Mouse (Mus musculus) splenic B cell, adult 2 months (primary cell): ENCODE results near the gene Evpl.
A peak's percentile ranks its signal among the peaks of the same experiment; 100 is the strongest.
"Not testable (repeated sequence)": the region's sequence is repeated elsewhere in the genome, so short reads cannot be mapped to it uniquely, and the experiment has no call there.

ENCODE experiments used
- DNase-seq: peaks from one replicate; pipeline ENCODE4 v3.0.0-alpha.2; 2011; ENCODE audit warnings: low read depth, low spot score
- H3K27me3 ChIP-seq: 2 replicates; pipeline ENCODE4 v1.6.1; 2012; ENCODE audit warnings: mild to moderate bottlenecking, low read length, moderate library complexity, mixed read lengths; ENCODE audit not compliant: control insufficient read depth, poor library complexity, insufficient read depth, severe bottlenecking
- H3K36me3 ChIP-seq: 2 replicates; pipeline ENCODE4 v1.6.1; 2012; ENCODE audit warnings: mild to moderate bottlenecking, low read length, moderate library complexity, mixed read lengths; ENCODE audit not compliant: control insufficient read depth, poor library complexity, insufficient read depth, severe bottlenecking

Gene Evpl

DNA sequence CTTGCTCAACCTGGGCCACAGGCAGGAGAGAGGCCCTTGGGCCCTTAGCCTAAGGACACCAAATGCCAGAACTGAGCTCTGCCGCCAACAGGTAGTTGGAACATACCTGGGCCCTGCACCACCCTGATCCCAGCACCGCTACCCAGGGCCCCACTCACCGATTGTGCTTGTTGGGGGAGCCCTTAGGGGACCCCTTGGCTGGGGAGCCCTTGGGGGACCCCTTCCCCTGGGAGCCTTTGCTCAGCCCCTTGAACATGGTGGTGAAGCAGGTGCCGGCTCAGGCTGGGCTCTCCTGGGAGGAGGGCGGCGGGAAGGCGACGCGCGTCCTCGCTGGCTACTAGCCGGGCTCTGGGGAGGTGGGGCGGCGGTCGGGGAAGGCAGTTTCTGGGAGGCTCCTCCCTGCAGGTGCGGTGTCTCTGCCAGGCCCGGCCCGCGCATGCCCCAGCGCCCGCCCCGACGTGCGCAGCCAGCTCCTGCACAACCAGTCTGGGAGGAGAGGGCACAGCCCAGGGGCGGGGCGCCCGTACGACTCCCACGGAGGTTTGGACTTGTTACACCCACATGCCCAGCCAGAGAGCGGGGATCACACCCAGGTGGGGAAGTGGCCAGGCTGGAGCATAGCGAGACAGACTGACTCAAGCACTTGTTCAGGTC lies at the start of gene Evpl:
Gene Evpl (minus strand): TSS at position 336 of the 654 bp plus-strand sequence.
- DNase-seq, result peak; percentile 38
- Histone ChIP-seq H3K36me3 (no peaks in the 10 kb centered on the region), H3K27me3 (no peaks in the 10 kb centered on the region)

DNA sequence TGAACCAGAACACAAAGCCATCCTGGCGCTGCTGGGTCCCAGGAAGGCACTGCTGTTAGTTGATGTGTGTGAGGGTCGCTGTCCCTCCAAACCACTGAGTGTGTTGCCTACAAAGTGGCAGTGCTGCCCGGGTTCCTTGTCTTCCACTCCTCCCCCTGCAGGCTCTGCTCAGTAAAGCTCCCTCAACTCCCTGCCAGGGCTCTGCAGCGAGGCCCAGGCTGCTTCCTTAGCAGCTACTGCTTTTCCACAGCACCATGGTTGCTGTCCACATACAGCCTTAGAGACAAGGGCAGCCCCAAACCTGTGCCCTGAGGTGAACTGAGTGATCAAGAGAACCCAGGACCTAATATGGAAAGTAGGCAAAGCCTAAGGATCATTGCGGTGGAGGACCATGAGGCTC lies 49.5 kb upstream of the Evpl start:
- H3K27me3 ChIP-seq, result no peaks in the 10 kb centered on the region
- DNase-seq, result no peak
- peaks cover 5% of the 10 kb centered on the region for H3K36me3 ChIP-seq

DNA sequence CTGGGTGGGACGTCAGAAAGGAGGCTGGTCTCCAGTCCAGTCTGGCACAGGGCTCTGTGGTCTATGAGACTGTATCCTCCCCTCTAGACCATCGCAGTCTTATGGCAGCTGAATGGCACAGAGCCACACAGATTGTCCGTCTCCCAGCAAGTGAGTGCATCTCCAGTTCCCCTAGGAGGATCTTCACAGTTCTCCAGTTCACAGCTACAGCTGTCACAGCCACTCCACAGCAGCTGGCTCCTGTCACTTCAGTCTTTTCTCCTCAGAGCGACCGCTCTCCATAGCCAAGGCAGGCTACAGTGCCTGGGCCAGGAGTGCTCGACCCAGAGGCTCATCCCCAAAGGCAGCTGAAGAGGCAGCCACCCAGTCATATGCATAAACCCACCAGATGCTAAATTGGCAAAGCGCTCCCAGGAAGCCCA lies 47.9 kb upstream of the Evpl start:
- no peak for DNase-seq
- Histone ChIP-seq H3K36me3 (peaks cover 3% of the 10 kb centered on the region), H3K27me3 (no peaks in the 10 kb centered on the region)

DNA sequence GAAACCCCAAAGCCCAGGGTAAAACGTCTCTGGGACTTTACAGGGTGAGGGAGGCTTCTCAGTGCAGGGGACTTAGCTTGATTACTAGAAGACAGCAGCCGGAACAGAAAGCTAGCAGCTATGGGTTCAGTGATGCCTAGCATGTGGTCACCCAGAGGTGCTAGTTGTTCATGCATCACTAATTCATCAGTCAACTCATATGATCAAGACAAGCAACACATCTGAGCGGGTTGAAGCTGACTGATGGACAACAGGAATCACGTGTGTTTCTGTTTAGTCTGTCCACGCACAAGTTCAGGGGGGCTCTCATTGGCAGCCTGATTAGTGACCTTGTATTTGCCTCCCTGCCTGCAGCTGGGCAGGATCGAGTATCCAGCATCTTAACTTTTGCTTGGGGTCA lies 46.1 kb upstream of the Evpl start:
- no peaks in the 10 kb centered on the region for H3K27me3 ChIP-seq
- peak; percentile 71 for DNase-seq
- H3K36me3 ChIP-seq, result no peaks in the 10 kb centered on the region

DNA sequence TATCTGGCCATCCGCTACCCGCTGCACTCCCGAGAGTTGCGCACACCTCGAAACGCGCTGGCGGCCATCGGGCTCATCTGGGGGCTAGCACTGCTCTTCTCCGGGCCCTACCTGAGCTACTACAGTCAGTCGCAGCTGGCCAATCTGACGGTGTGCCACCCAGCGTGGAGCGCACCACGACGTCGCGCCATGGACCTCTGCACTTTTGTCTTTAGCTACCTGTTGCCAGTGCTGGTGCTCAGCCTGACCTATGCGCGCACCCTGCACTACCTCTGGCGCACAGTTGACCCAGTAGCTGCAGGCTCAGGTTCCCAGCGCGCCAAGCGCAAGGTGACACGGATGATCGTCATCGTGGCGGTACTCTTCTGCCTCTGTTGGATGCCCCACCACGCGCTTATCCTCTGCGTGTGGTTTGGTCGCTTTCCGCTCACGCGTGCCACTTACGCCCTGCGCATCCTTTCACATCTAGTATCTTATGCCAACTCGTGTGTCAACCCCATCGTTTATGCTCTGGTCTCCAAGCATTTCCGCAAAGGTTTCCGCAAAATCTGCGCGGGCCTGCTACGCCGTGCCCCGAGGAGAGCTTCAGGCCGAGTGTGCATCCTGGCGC lies 45.1 kb upstream of the Evpl start:
- no peaks in the 10 kb centered on the region for H3K27me3 ChIP-seq
- peak; percentile 67 for DNase-seq
- no peaks in the 10 kb centered on the region for H3K36me3 ChIP-seq

DNA sequence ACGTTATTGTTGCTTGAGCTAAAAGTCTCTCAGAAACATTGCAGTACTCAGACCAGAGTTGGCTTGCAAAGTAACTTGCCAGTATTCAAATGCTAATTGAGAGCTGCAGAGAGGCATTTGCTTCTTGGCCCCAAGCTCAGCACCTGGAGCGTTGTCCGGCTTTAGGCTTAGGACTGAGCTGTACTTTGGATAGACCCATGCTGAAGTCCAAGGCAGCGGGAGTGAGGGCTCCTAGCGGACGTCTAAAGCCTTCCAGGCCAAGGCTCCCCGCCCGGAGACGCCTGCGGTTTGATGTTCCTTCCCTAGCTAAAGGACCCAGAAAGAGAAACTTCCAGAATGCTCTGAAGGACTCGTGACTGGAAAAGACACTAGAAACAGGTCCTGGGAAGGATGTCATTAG lies 44.2 kb upstream of the Evpl start:
- Histone ChIP-seq H3K27me3 (no peaks in the 10 kb centered on the region), H3K36me3 (no peaks in the 10 kb centered on the region)
- DNase-seq, result peak; percentile 44

DNA sequence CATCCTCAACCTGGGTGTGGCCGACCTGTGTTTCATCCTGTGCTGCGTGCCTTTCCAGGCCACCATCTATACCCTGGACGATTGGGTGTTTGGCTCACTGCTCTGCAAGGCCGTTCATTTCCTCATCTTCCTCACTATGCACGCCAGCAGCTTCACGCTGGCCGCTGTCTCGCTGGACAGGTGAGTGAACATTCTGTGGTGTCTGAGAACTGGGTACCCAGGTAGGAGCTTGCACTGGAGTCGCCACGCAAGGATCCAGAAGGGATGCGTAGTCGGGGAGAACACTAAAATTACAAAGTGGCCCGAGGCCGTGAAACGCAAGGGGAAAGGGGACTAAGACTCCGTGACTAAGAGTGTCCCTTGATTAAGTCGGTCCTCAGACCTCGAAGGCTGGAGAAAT lies 43.8 kb upstream of the Evpl start:
- no peaks in the 10 kb centered on the region for H3K27me3 ChIP-seq
- no peaks in the 10 kb centered on the region for H3K36me3 ChIP-seq
- no peak for DNase-seq

DNA sequence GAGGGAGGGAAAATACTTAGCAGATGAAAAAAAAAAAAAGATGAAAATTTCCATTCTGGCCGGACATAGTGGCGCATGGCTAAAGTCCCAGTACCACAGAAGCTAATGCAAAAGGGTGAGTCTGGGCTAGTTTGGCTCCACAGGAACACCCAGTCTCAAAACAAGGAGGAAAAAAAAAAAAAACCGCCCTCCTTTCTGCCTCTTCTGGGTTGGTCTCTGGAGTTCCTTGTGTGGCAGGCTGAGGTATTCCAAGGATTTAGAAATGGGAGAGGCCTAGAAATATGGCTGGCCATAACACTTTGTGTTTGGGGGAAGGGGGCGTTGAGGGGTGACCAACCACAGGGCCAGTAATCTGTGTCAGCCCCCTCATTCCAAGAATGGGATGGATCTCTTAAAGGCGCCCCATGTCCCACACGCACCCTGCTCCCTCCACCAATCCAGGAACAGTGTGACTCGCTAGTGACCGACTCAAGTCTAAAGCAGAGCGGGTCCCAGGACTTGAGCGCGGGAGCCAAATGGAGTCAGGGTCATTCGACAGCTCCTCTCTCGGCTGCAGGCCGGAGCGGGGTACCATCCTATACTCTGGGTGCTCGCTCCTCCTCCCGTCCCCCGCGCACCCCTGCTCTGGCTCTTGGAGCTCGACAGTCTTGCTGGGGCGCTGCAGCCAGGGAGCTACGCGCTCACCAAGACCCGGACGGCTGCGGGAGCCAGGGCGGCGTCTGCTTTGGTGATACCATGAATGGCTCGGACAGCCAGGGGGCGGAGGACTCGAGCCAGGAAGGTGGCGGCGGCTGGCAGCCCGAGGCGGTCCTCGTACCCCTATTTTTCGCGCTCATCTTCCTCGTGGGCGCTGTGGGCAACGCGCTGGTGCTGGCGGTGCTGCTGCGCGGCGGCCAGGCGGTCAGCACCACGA lies 43.1 kb upstream of the Evpl start, which contains the start of gene Galr2:
Gene Galr2 (plus strand): TSS at position 189 of the 913 bp plus-strand sequence.
- DNase-seq, result peak; percentile 20
- Histone ChIP-seq H3K36me3 (no peaks in the 10 kb centered on the region), H3K27me3 (no peaks in the 10 kb centered on the region)

DNA sequence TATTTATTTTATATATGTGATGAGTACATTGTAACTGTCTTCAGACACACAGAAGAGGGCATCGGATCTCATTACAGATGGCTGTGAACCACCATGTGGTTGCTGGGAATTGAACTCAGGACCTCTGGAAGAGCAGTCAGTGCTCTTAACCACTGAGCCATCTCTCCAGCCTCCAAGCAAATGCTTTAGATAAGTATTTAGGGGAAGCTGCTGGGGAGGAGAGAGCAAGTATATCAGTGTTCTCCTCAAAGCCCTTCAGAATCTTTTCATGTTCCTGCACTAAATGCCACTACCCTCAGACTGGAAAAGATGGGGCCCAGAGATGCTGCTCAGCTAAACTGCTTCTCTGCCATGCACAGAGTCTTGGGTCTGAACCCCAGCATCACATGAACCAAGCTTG lies 39.3 kb upstream of the Evpl start:
- not testable (repeated sequence) for H3K27me3 ChIP-seq, H3K36me3 ChIP-seq, DNase-seq

DNA sequence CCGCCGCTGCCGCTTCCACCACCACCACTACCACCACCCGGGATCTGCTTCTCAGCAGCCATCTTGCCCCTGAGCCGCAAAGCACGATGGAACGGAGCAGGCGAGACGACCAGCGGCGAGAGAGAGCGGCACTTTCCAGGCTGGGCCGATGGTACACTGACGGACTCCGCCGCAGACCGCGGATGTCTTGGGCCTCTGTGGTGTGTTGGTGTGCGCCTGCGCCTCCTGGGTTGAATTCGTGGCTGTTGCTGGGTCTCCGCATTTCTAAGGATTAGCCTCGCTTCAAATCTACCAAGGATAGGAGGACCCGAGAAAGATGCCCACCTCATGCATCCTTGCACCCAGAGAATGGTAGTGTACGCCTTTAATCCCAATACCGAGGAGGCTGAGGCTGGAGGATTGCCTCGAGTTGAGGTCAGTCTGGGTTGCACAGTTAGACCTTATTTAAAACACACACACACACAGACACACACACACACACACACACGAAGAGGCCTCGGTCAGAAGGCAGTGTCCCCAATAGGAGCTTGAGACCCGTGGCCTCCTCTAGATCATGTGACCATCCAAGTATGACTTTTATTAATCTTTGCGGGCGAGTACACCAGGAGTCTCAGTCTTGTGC lies 36.3 kb upstream of the Evpl start, which contains the start of gene Srp68:
Gene Srp68 (minus strand): TSS at position 173 of the 622 bp plus-strand sequence.
- peak; percentile 89 for DNase-seq
- H3K36me3 ChIP-seq, result peaks cover 3% of the 10 kb centered on the region
- no peaks in the 10 kb centered on the region for H3K27me3 ChIP-seq

DNA sequence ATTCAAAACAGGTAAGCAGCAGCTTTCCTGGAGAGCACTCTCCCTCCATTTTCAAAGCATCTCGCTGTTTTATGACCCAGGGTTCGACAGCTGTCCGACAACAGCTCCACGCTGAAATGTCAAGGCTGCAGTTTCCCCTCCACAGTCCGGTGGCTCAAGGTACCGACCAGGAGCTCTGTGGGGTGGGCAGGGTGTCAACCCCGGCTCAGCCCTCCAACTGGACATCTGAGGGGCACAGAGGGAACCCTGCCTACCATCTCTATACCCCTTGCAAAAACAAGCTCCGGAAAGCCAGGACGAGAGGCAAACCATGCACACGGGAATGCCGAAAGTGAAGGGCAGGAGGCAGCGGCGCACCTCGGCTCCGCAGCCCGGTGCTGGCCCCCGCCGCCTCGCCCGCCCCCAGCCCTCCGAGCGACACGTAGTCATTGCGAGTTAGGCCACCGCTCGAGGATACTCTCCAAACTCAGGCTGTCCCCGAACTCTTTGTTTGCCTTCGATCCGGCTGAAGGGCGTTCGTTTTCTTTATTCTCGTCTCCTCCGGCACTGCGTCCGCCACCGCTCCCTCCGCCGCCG lies 35.7 kb upstream of the Evpl start:
- DNase-seq, result no peak
- H3K36me3 ChIP-seq, result peaks cover 5% of the 10 kb centered on the region
- no peaks in the 10 kb centered on the region for H3K27me3 ChIP-seq

DNA sequence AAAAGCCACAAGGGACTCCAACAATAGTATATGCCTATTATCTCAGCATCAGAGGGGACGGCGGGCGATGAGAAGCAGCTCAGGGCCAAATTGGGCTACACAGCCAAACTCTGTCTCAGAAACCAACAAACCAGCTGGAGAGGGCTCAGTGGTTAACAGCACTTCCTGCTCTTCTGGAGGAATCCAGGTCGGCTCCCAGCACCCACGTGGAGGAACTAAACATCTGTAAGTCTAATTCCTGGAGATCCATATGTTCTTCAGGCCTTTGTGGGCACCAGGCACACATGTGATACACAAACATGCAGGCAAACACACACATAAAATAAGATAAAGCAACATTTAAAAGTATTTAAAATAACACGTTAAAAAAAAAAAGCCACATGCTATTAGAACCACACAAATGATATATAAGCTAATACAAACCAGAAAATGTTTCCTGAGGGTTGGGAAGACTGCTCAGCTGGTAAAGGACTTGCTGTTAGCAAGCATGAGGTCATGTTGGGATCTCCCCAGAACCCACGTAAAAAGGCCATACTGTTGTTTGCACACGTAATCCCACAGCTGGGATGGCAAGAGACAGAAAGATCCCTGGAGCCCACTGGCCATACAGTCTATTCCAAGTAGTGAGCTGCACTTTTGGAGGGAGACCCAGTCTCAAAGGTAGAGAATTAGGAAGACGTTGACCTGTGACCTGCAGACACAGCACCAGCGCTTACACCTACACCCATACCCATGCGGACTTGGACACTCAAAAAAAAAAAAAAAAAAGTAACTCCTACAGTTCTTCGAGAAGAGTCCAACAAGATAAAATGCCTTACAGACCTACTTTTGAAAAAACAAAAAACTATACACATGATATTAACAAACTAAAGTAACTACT lies 35.0 kb upstream of the Evpl start:
- Histone ChIP-seq H3K27me3 (no peaks in the 10 kb centered on the region), H3K36me3 (peaks cover 5% of the 10 kb centered on the region)
- DNase-seq, result no peak

DNA sequence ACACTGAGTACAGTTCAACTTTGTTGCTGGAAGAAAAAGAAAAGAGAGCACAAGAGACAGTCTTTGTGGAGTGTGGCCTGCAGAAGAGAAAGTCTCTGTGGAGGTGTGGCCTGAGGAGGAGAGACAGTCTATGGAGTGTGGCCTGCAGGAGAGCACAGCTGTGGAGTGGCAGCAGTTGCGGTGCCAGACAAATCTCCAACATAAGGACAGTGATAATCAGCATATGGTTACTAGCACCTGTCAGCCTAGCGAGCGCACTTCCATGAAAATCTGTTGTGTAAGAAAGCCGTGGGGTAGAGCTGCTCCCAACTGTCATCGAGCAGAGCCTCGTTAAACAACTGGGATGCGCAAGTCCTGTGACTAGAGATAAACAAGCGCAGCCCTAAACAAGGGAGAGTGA lies 31.7 kb upstream of the Evpl start:
- Histone ChIP-seq H3K27me3 (no peaks in the 10 kb centered on the region), H3K36me3 (peaks cover 13% of the 10 kb centered on the region)
- no peak for DNase-seq

DNA sequence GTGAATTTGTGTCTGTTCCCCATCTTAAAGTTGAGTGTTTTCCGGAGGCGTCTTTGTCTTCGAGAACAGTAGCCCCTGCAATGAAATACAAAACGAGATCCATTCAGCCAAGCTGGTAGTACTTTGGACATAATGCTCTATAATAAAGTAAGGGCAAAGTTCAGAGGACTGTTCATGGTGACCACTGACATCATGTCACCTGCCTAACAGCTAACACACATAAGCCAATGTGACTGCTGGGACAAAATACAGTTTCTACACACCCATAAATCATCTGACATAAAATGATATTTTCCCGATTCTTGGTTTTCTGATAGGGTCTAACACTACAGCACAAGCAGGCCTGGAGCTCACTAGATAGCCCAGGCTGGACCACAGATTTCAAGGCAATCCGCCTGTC lies 30.4 kb upstream of the Evpl start:
- DNase-seq, result no peak
- Histone ChIP-seq H3K27me3 (no peaks in the 10 kb centered on the region), H3K36me3 (peaks cover 21% of the 10 kb centered on the region)
